Mouse (Mus musculus): Measurements from ENCODE around the gene Acot2.

Gene Acot2

DNA sequence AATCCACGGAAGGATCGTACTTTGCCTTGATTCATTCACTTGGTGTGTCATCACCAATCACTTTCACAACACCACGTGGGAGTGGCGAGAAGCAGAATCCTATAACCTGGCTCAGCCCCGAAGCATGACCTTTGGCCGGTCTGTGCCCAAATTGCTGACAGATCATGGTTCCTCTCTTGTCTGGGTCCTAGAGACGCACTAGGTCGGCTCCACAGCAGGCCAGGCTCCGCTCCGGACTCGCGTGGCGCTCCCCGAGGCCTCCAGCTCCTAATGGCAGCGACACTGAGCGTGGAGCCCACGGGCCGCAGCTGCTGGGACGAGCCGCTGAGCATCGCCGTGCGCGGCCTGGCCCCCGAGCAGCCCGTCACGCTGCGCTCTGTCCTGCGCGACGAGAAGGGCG, 50.6 kb downstream of the Acot2 start, which contains the start of gene Acot4:
Acot4 (plus strand) TSS at position 139 of the 400 bp plus-strand sequence.
- peak; percentile 16 for DNase-seq (ENCODE audit: low read depth)

DNA sequence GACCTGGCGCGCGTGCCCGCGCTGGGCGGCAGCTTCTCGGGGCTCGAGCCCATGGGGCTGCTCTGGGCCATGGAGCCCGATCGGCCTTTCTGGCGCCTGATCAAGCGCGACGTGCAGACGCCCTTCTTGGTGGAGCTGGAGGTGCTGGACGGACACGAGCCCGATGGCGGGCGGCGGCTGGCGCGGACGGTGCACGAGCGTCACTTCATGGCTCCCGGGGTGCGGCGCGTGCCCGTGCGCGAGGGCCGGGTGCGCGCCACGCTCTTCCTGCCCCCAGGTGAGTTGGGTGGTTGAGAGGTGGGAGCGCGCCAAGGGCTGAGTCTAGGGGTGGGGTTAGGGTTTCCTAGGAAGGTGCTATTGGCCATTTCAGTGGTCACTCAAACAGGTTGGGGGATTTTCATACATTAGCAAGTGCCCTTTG, 51.0 kb downstream of the Acot2 start, which contains the start of gene Gm49366:
Gm49366 (plus strand) TSS at position 245 of the 421 bp plus-strand sequence.
- peak; percentile 25 for DNase-seq (ENCODE audit: low read depth)

DNA sequence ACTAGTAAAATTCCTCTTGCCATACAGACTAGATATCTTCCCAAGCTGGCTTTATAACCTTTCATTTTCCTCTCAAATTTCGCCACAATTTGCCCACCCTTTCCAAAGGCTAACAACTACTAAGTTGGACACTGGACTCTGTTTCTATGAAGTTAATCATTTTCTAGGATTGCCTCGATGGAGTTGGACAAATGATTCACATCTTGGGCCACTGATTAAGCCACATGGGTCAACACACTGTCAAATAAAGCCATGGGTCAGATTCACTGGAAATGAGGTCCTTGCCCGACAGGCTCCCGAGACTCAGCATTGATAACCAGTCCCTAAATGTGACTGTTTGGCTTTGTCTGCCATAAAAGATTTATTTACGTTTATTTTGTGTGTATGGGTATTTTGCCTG, 54.6 kb downstream of the Acot2 start:
- DNase-seq (ENCODE audit: low read depth): no peak
